Mouse (Mus musculus): ENCODE measurements around the gene Hist1h3f.

DNA sequence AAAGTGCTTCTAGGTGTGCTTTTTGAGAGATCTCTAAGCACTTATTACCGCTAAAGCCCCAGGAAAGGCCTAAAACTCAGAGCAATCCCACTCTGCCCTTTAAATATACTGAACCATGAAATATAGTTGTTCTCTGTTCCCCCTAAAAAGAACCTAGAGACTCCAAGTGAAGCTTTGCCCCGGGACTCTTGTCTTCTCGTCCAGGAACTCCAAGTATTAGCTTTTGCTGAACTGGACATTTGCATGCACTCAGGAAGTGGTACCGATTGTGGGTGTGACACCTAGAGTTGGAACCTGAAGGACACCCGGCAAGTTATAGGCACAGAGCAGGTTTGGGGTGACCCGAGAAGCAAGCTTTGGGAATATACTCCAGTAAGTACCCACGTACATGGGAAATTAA, 47.4 kb downstream of the Hist1h3f start:
- TF ChIP-seq POLR2A (IDR thresholded peaks at IDR 0.05; ENCODE audit: extremely low read depth, insufficient read depth, low read length) (no peak), CTCF (IDR thresholded peaks at IDR 0.05; ENCODE audit: low read depth, low read length) (no peak)

All from liver, adult 2 months (tissue).